Mouse (Mus musculus) Patski (cell line): ENCODE results near the gene Tktl1. TPM values are rescaled to one million over a fixed set of nuclear protein-coding genes. Genes with fewer than 3 reads are reported as not detected.

Experiments used
- ATAC-seq: fragments of 100-300 bp; one replicate; pipeline ENCODE4 v1.8.0; 2021
- CTCF ChIA-PET: fragments of 350-600 bp; sonication (Branson Sonifier 250); formaldehyde crosslinking; loops from one replicate; lab custom pipeline; 2022; ENCODE audit warnings: inconsistent platforms; lab: Charles Lee
- POLR2A ChIA-PET: fragments of 350-600 bp; sonication (Branson Sonifier 250); formaldehyde crosslinking; loops from one replicate; lab custom pipeline; 2022; ENCODE audit warnings: antibody characterized with exemption, inconsistent platforms; lab: Charles Lee
- DNase-seq: peaks from one replicate; pipeline ENCODE4 v3.0.0-alpha.2; 2011; ENCODE audit warnings: low read depth, low spot score
- H3K27me3 ChIP-seq: fragments of 371-371 bp; one replicate; pipeline ENCODE4 v1.5.1; 2021
- CTCF ChIP-seq: fragments of 100-300 bp; IDR thresholded peaks from one replicate; pipeline ENCODE4 v1.5.1; 2021
- in situ Hi-C: fragments of 300-500 bp; cut with MboI; formaldehyde crosslinking; loops from 3 replicates; pipeline ENCODE4 v1.11.1; 2018; ENCODE audit warnings: low pct_unique_long_range_greater_than_20kb, mixed read lengths
- polyA plus RNA-seq: library from polyadenylated mRNA; unstranded; gene quantifications from one replicate; pipeline ENCODE4 v1.2.3, GENCODE M21; 2021

The Tktl1 gene
- polyA plus RNA-seq, 1 experiment from 2014 or later, result 0.04 TPM

- no peaks in the 10 kb centered on the region for H3K27me3 ChIP-seq
- ChIA-PET POLR2A (interaction anchor here (0.5 to 1.2 kb wide), 2 partner anchors 10 to 12 kb away, joined by 3 read pairs; no protein-coding TSS in a partner anchor), CTCF (no interaction called here)
- peak; percentile 9 for ATAC-seq
- no peak for TF ChIP-seq CTCF
- in situ Hi-C loops, result loop anchor here (5.0 kb wide), 2 partner anchors 38 to 168 kb away; partner anchors contain the start of genes Dnase1l1 and Taz
- no peak for DNase-seq
These were observed 67.6 kb downstream of the Tktl1 start for GRCm38 (mm10) chrX:74244614-74245083.

GRCm38 (mm10) chrX:74245107-74245506 is 68.0 kb downstream of the Tktl1 start:
- ChIA-PET POLR2A (interaction anchor here (1.5 to 2.1 kb wide), 2 partner anchors 25 to 36 kb away, joined by 7 to 10 read pairs; partner anchors contain the start of genes Rpl10 and Taz), CTCF (no interaction called here)
- no peaks in the 10 kb centered on the region for H3K27me3 ChIP-seq
- DNase-seq, result no peak
- no peak for ATAC-seq
- in situ Hi-C loops, result loop anchor here (5.0 kb wide), 2 partner anchors 37 to 167 kb away; partner anchors contain the start of genes Dnase1l1 and Taz
- no peak for TF ChIP-seq CTCF

GRCm38 (mm10) chrX:74245687-74246086 is 68.6 kb downstream of the Tktl1 start:
- ChIA-PET POLR2A (interaction anchor here (0.7 to 2.1 kb wide), 3 partner anchors 24 to 123 kb away, joined by 3 to 10 read pairs (median 7); partner anchors contain the start of genes Rpl10 and Taz), CTCF (no interaction called here)
- no peak for TF ChIP-seq CTCF
- no peaks in the 10 kb centered on the region for H3K27me3 ChIP-seq
- ATAC-seq (peak; percentile 38), DNase-seq (no peak)
- in situ Hi-C loops, result loop anchor here (5.0 kb wide), 2 partner anchors 37 to 167 kb away; partner anchors contain the start of genes Dnase1l1 and Taz

- ChIA-PET CTCF (no interaction called here), POLR2A (interaction anchor here (0.6 to 2.1 kb wide), 4 partner anchors 24 to 448 kb away, joined by 3 to 10 read pairs (median 5); partner anchors contain the start of genes Rpl10 and Taz)
- ATAC-seq (peak; percentile 58), DNase-seq (no peak)
- H3K27me3 ChIP-seq, result no peaks in the 10 kb centered on the region
- no peak for TF ChIP-seq CTCF
- in situ Hi-C loops, result loop anchor here (5.0 kb wide), 2 partner anchors 36 to 166 kb away; partner anchors contain the start of genes Dnase1l1 and Taz
These were observed 69.2 kb downstream of the Tktl1 start for GRCm38 (mm10) chrX:74246213-74246681.

- in situ Hi-C loops, result loop anchor here (5.0 kb wide), 2 partner anchors 36 to 166 kb away; partner anchors contain the start of genes Dnase1l1 and Taz
- DNase-seq (no peak), ATAC-seq (no peak)
- H3K27me3 ChIP-seq, result no peaks in the 10 kb centered on the region
- TF ChIP-seq CTCF, result no peak
- ChIA-PET CTCF (no interaction called here), POLR2A (interaction anchor here (0.6 to 2.1 kb wide), 2 partner anchors 34 to 449 kb away, joined by 3 to 10 read pairs; partner anchors contain the start of gene Taz)
These were observed 69.6 kb downstream of the Tktl1 start for GRCm38 (mm10) chrX:74246693-74247092.

GRCm38 (mm10) chrX:74248651-74249050 is 71.6 kb downstream of the Tktl1 start:
- TF ChIP-seq CTCF, result no peak
- no peaks in the 10 kb centered on the region for H3K27me3 ChIP-seq
- POLR2A ChIA-PET, result interaction anchor here (0.7 to 1.5 kb wide), 4 partner anchors 23 to 165 kb away, joined by 3 to 4 read pairs (median 3); no protein-coding TSS in a partner anchor
- DNase-seq (no peak), ATAC-seq (no peak)
- in situ Hi-C loops, result loop anchor here (5.0 kb wide), 2 partner anchors 34 to 164 kb away; partner anchors contain the start of genes Dnase1l1 and Taz
- CTCF ChIA-PET, result interaction anchor here (0.7 to 3.7 kb wide), 16 partner anchors 10 to 172 kb away, joined by 3 to 28 read pairs (median 4); partner anchors contain the start of genes Fam3a and Ikbkg

- H3K27me3 ChIP-seq, result peaks cover 3% of the 10 kb centered on the region
- ChIA-PET CTCF (interaction anchor here (0.8 to 3.7 kb wide), 8 partner anchors 9 to 164 kb away, joined by 3 to 28 read pairs (median 6); partner anchors contain the start of genes Fam3a and Ikbkg), POLR2A (interaction anchor here (1.5 kb wide), 1 partner anchor 164 kb away, joined by 4 read pairs; no protein-coding TSS in a partner anchor)
- no peak for TF ChIP-seq CTCF
- DNase-seq (no peak), ATAC-seq (no peak)
- in situ Hi-C loops, result loop anchor here (5.0 kb wide), 2 partner anchors 33 to 163 kb away; partner anchors contain the start of genes Dnase1l1 and Taz
These were observed 72.6 kb downstream of the Tktl1 start, which contains the start of gene Flna for GRCm38 (mm10) chrX:74249615-74250014. Gene Flna, minus strand, starts transcription at chrX:74249820.

- in situ Hi-C loops, result no loop called here
- ATAC-seq (peak; percentile 86), DNase-seq (no peak)
- POLR2A ChIA-PET, result interaction anchor here (1.6 kb wide), 1 partner anchor 11 kb away, joined by 5 read pairs; no protein-coding TSS in a partner anchor
- peaks cover 9% of the 10 kb centered on the region for H3K27me3 ChIP-seq
- CTCF ChIA-PET, result no interaction called here
- TF ChIP-seq CTCF, result no peak
These were observed 77.3 kb downstream of the Tktl1 start, which contains the start of gene Emd for GRCm38 (mm10) chrX:74254153-74254887. Gene Emd, plus strand, starts transcription at chrX:74254687.

- H3K27me3 ChIP-seq, result peaks cover 9% of the 10 kb centered on the region
- in situ Hi-C loops, result no loop called here
- TF ChIP-seq CTCF, result no peak
- ChIA-PET CTCF (no interaction called here), POLR2A (interaction anchor here (1.6 kb wide), 1 partner anchor 12 kb away, joined by 5 read pairs; no protein-coding TSS in a partner anchor)
- ATAC-seq (peak; percentile 28), DNase-seq (no peak)
These were observed 78.0 kb downstream of the Tktl1 start for GRCm38 (mm10) chrX:74254888-74255565.
